Mouse (Mus musculus): ENCODE results near the gene Trim33.

DNA sequence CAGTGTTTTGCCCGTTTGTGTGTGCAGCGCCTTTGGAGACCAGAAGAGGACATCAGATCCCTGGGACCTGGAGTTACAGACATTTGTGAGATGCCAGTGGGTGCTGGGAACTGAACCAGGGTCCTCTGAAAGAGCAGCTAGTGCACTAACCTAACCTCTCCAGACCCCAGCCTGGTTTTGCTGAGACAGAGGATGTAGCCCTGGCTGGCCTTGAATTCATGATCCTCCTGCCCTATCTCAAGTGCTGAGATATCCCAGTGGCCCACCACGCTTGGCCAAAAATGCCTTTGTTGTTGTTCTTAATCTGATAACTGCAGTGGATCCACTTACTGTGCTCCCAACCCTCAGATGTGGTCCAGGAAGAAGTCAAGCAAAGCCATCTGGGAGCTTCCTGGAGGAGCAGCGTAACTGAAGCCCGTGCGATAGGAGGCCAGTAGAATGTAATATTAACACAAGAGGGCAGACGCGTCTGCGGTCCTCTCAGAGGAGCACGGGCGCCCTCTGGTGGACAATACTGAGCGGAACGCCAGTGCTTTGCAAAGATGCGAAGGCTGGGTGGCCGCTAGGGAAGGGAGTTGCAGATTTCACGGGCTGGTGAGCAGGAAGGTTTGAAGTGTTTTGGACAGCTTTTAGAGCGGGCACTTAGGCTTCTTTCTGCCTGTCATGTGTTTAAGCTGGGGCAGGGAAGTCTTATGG, 103.9 kb downstream of the Trim33 start:
- TF ChIP-seq CTCF (IDR thresholded peaks at IDR 0.05; ENCODE audit: control insufficient read depth, insufficient read depth, insufficient read length) (peak; percentile 93), MAX (IDR thresholded peaks at IDR 0.05) (no peak), USF1 (IDR thresholded peaks at IDR 0.05; ENCODE audit: low read depth) (no peak), CEBPB (IDR thresholded peaks at IDR 0.05; ENCODE audit: low read depth) (no peak), MYOD1 (IDR thresholded peaks at IDR 0.05; ENCODE audit: control insufficient read depth, insufficient read length, low read depth) (no peak), MYOG (IDR thresholded peaks at IDR 0.05; ENCODE audit: control insufficient read depth, extremely low read depth, insufficient read length) (no peak), FOSL1 (IDR thresholded peaks at IDR 0.05; ENCODE audit: insufficient read depth, low read length, poor library complexity, severe bottlenecking) (no peak)
